Mouse (Mus musculus) heart, embryonic 16.5 days (tissue): Measurements from ENCODE around the gene Mvb12b. TPM values are rescaled to one million over a fixed set of nuclear protein-coding genes. Genes with fewer than 3 reads are reported as not detected.
A peak's percentile ranks its signal among the peaks of the same experiment; 100 is the strongest.

Experiments
- ATAC-seq: fragments of 200-750 bp; cut with Nextera tagmentation; replicated peaks from 2 replicates; pipeline ENCODE4 v1.8.0; 2017; ENCODE audit warnings: moderate number of reproducible peaks; ENCODE audit not compliant: insufficient read depth, low FRiP score; ENCODE audit errors: extremely low read depth
- H3K27ac ChIP-seq: fragments of 300-500 bp; sonication (generic); 2 replicates; pipeline ENCODE4 v1.5.1; 2014; ENCODE audit warnings: mild to moderate bottlenecking, low read length, control low read depth, moderate library complexity
- H3K27me3 ChIP-seq: fragments of 300-500 bp; sonication (generic); 2 replicates; pipeline ENCODE4 v1.6.1; 2014; ENCODE audit warnings: low read length, mixed read lengths; ENCODE audit not compliant: control insufficient read depth, insufficient read depth
- H3K36me3 ChIP-seq: fragments of 300-500 bp; sonication (generic); 2 replicates; pipeline ENCODE4 v1.6.1; 2014; ENCODE audit not compliant: control insufficient read depth, insufficient read depth
- H3K4me1 ChIP-seq: fragments of 300-500 bp; sonication (generic); 2 replicates; pipeline ENCODE4 v1.6.1; 2014; ENCODE audit warnings: low read length, mixed read lengths; ENCODE audit not compliant: control insufficient read depth, insufficient read depth
- H3K4me2 ChIP-seq: fragments of 300-500 bp; sonication (generic); 2 replicates; pipeline ENCODE4 v1.6.1; 2014; ENCODE audit warnings: low read depth, mild to moderate bottlenecking, control low read depth, low read length
- H3K4me3 ChIP-seq: fragments of 300-500 bp; sonication (generic); 2 replicates; pipeline ENCODE4 v1.5.1; 2014; ENCODE audit warnings: mild to moderate bottlenecking, control low read depth, low read length
- H3K9ac ChIP-seq: fragments of 300-500 bp; sonication (generic); 2 replicates; pipeline ENCODE4 v1.6.1; 2014; ENCODE audit warnings: low read length, control low read depth
- H3K9me3 ChIP-seq: fragments of 300-500 bp; sonication (generic); replicated peaks from 2 replicates; pipeline ENCODE4 v1.6.1; 2016; ENCODE audit warnings: low read length; ENCODE audit not compliant: control insufficient read depth
- WGBS: fragments of 180-500 bp; shearing (Covaris S2); extraction: QIAGEN DNeasy Blood & Tissue Kit; methylation state at CpG from one replicate; pipeline ENCODE4 v1.1.7; 2014; 5-methylcytosine and 5-hydroxymethylcytosine counted together
- polyA plus RNA-seq: library from polyadenylated mRNA; unstranded; fragments of >200 nt; fragmentation: Nextera tagmentation; extraction: Ambion mirVana; gene quantifications from 2 replicates; pipeline ENCODE4 v1.2.1, GENCODE M21; 2015

The Mvb12b gene
- polyA plus RNA-seq, 1 experiment from 2014 or later = 10.9 TPM

- Histone ChIP-seq H3K4me1 (peaks cover 22% of the 10 kb centered on the region), H3K27me3 (no peaks in the 10 kb centered on the region), H3K9me3 (no peaks in the 10 kb centered on the region), H3K36me3 (no peaks in the 10 kb centered on the region), H3K27ac (no peak overlapping the region), H3K4me3 (no peak overlapping the region), H3K9ac (no peak overlapping the region), H3K4me2 (no peak overlapping the region)
- no peak for ATAC-seq
- WGBS = 75% methylated on average over 10 of the region's 10 CpGs
Measured at GRCm38 (mm10) chr2:33759447-33759846, 128.3 kb downstream of the Mvb12b start.

GRCm38 (mm10) chr2:33755633-33756020 lies 132.1 kb downstream of the Mvb12b start:
- WGBS = 66% methylated on average over 6 of the region's 6 CpGs
- H3K4me2 ChIP-seq = no peak overlapping the region
- H3K4me1 ChIP-seq = peaks cover 33% of the 10 kb centered on the region
- peak; percentile 14; the same call in 1 of the 2 replicates for ATAC-seq
- no peaks in the 10 kb centered on the region for H3K27me3 ChIP-seq
- H3K9me3 ChIP-seq = no peaks in the 10 kb centered on the region
- H3K9ac ChIP-seq = no peak overlapping the region
- H3K27ac ChIP-seq = peak overlapping the region; percentile 89
- H3K4me3 ChIP-seq = no peak overlapping the region
- H3K36me3 ChIP-seq = no peaks in the 10 kb centered on the region

GRCm38 (mm10) chr2:33754980-33755632 lies 132.6 kb downstream of the Mvb12b start:
- no peaks in the 10 kb centered on the region for H3K36me3 ChIP-seq
- H3K9ac ChIP-seq = 0 out of 2 replicates have a peak overlapping the region, but pooled peaks have one; percentile 2
- no peak overlapping the region for H3K4me3 ChIP-seq
- H3K4me1 ChIP-seq = peaks cover 33% of the 10 kb centered on the region
- H3K27me3 ChIP-seq = no peaks in the 10 kb centered on the region
- no peaks in the 10 kb centered on the region for H3K9me3 ChIP-seq
- no peak for ATAC-seq
- no peak overlapping the region for H3K4me2 ChIP-seq
- WGBS = 36% methylated on average over 7 of the region's 7 CpGs
- peak overlapping the region; percentile 89 for H3K27ac ChIP-seq

GRCm38 (mm10) chr2:33754317-33754633 lies 133.5 kb downstream of the Mvb12b start:
- Histone ChIP-seq H3K4me3 (no peak overlapping the region), H3K27ac (peak overlapping the region; percentile 89), H3K36me3 (0 out of 2 replicates have a peak, but pooled peaks cover 4% of the 10 kb centered on the region), H3K4me2 (no peak overlapping the region; the same call in 1 of the 2 replicates), H3K27me3 (no peaks in the 10 kb centered on the region), H3K9me3 (no peaks in the 10 kb centered on the region), H3K4me1 (peaks cover 33% of the 10 kb centered on the region), H3K9ac (0 out of 2 replicates have a peak overlapping the region, but pooled peaks have one; percentile 48)
- peak; percentile 0; the same call in 1 of the 2 replicates for ATAC-seq
- 72% methylated on average over 3 of the region's 3 CpGs for WGBS

GRCm38 (mm10) chr2:33753630-33754316 lies 134.0 kb downstream of the Mvb12b start:
- Histone ChIP-seq H3K4me3 (no peak overlapping the region), H3K27ac (peak overlapping the region; percentile 89), H3K27me3 (no peaks in the 10 kb centered on the region), H3K9me3 (no peaks in the 10 kb centered on the region), H3K4me2 (peak overlapping the region; percentile 34), H3K36me3 (0 out of 2 replicates have a peak, but pooled peaks cover 4% of the 10 kb centered on the region), H3K9ac (peak overlapping the region; percentile 56), H3K4me1 (peaks cover 33% of the 10 kb centered on the region)
- WGBS = 18% methylated on average over 15 of the region's 15 CpGs
- ATAC-seq = peak; percentile 80

- Histone ChIP-seq H3K27me3 (no peaks in the 10 kb centered on the region), H3K4me1 (peaks cover 33% of the 10 kb centered on the region), H3K9me3 (no peaks in the 10 kb centered on the region), H3K9ac (no peak overlapping the region), H3K36me3 (0 out of 2 replicates have a peak, but pooled peaks cover 4% of the 10 kb centered on the region), H3K4me3 (no peak overlapping the region), H3K4me2 (no peak overlapping the region), H3K27ac (no peak overlapping the region)
- ATAC-seq = no peak
- 81% methylated on average over 7 of the region's 7 CpGs for WGBS
Measured at GRCm38 (mm10) chr2:33750611-33751010, 137.1 kb downstream of the Mvb12b start.

- H3K27me3 ChIP-seq = no peaks in the 10 kb centered on the region
- H3K9me3 ChIP-seq = no peaks in the 10 kb centered on the region
- H3K4me3 ChIP-seq = no peak overlapping the region
- WGBS = 7% methylated on average over 5 of the region's 5 CpGs
- peaks cover 4% of the 10 kb centered on the region for H3K4me1 ChIP-seq
- no peak overlapping the region for H3K9ac ChIP-seq
- ATAC-seq = peak; percentile 71
- H3K27ac ChIP-seq = peak overlapping the region; percentile 14; the same call in 1 of the 2 replicates
- 0 out of 2 replicates have a peak, but pooled peaks cover 4% of the 10 kb centered on the region for H3K36me3 ChIP-seq
- H3K4me2 ChIP-seq = no peak overlapping the region
Measured at GRCm38 (mm10) chr2:33746471-33746870, 141.3 kb downstream of the Mvb12b start.

GRCm38 (mm10) chr2:33745724-33746123 lies 142.0 kb downstream of the Mvb12b start:
- 0 out of 2 replicates have a peak, but pooled peaks cover 4% of the 10 kb centered on the region for H3K36me3 ChIP-seq
- H3K27me3 ChIP-seq = no peaks in the 10 kb centered on the region
- H3K4me3 ChIP-seq = no peak overlapping the region
- H3K4me1 ChIP-seq = peaks cover 4% of the 10 kb centered on the region
- no peaks in the 10 kb centered on the region for H3K9me3 ChIP-seq
- no peak overlapping the region for H3K27ac ChIP-seq
- no peak overlapping the region for H3K9ac ChIP-seq
- WGBS = 93% methylated on average over 5 of the region's 5 CpGs
- no peak overlapping the region for H3K4me2 ChIP-seq
- ATAC-seq = no peak

GRCm38 (mm10) chr2:33737128-33737527 lies 150.6 kb downstream of the Mvb12b start:
- Histone ChIP-seq H3K9me3 (no peaks in the 10 kb centered on the region), H3K4me1 (no peaks in the 10 kb centered on the region), H3K27ac (no peak overlapping the region), H3K27me3 (no peaks in the 10 kb centered on the region), H3K9ac (no peak overlapping the region), H3K4me2 (no peak overlapping the region), H3K36me3 (0 out of 2 replicates have a peak, but pooled peaks cover 7% of the 10 kb centered on the region), H3K4me3 (no peak overlapping the region)
- WGBS = 66% methylated on average over 3 of the region's 3 CpGs
- no peak; the same call in 1 of the 2 replicates for ATAC-seq
